Mouse (Mus musculus) stomach, postnatal 0 days (tissue): Measurements from ENCODE around the gene Kctd15. TPM values are rescaled to one million over a fixed set of nuclear protein-coding genes. Genes with fewer than 3 reads are reported as not detected.

Experiments
- ATAC-seq: fragments of 200-750 bp; cut with Nextera tagmentation; 2 replicates; pipeline ENCODE4 v1.8.0; 2017; ENCODE audit not compliant: low FRiP score, low TSS enrichment
- DNase-seq: peaks from one replicate; pipeline ENCODE4 v3.0.0-alpha.2; 2016; ENCODE audit warnings: low spot score
- H3K27ac ChIP-seq: fragments of 300-500 bp; sonication (generic); replicated peaks from 2 replicates; pipeline ENCODE4 v1.5.1; 2014; ENCODE audit warnings: mild to moderate bottlenecking, control low read depth
- H3K27me3 ChIP-seq: fragments of 300-500 bp; sonication (generic); 2 replicates; pipeline ENCODE4 v1.6.1; 2014; ENCODE audit warnings: low read length; ENCODE audit not compliant: control insufficient read depth, insufficient read depth
- H3K36me3 ChIP-seq: fragments of 300-500 bp; sonication (generic); 2 replicates; pipeline ENCODE4 v1.6.1; 2014; ENCODE audit warnings: low read length, mixed read lengths; ENCODE audit not compliant: control insufficient read depth, insufficient read depth
- H3K4me1 ChIP-seq: fragments of 300-500 bp; sonication (generic); replicated peaks from 2 replicates; pipeline ENCODE4 v1.6.1; 2014; ENCODE audit warnings: antibody characterized with exemption; ENCODE audit not compliant: control insufficient read depth, insufficient read depth
- H3K4me2 ChIP-seq: fragments of 300-500 bp; sonication (generic); replicated peaks from 2 replicates; pipeline ENCODE4 v1.6.1; 2014; ENCODE audit warnings: low read depth, mild to moderate bottlenecking, control low read depth, moderate library complexity
- H3K4me3 ChIP-seq: fragments of 300-500 bp; sonication (generic); 2 replicates; pipeline ENCODE4 v1.5.1; 2014; ENCODE audit warnings: low read depth, low read length, control low read depth
- H3K9ac ChIP-seq: fragments of 300-500 bp; sonication (generic); 2 replicates; pipeline ENCODE4 v1.6.1; 2014; ENCODE audit warnings: mild to moderate bottlenecking, low read length, control low read depth, mixed read lengths
- H3K9me3 ChIP-seq: fragments of 300-500 bp; sonication (generic); 2 replicates; pipeline ENCODE4 v1.6.1; 2016; ENCODE audit warnings: low read length; ENCODE audit not compliant: control insufficient read depth
- CTCF ChIP-seq: IDR thresholded peaks from 2 replicates; pipeline ENCODE4 v1.5.1; 2016; ENCODE audit warnings: antibody characterized with exemption, low read depth, mild to moderate bottlenecking, moderate library complexity
- EP300 ChIP-seq: optimal IDR thresholded peaks from 2 replicates; pipeline ENCODE3; 2016; ENCODE audit warnings: antibody characterized with exemption
- WGBS: fragments of 180-500 bp; shearing (Covaris S2); extraction: QIAGEN DNeasy Blood & Tissue Kit; methylation state at CpG from one replicate; pipeline ENCODE4 v1.1.7; 2014; 5-methylcytosine and 5-hydroxymethylcytosine counted together
- polyA plus RNA-seq: library from polyadenylated mRNA; unstranded; fragments of >200 nt; fragmentation: Nextera tagmentation; extraction: Ambion mirVana; gene quantifications from 2 replicates; pipeline ENCODE4 v1.2.1, GENCODE M21; 2015

The Kctd15 gene
- polyA plus RNA-seq, 1 experiment from 2014 or later = 17.5 TPM

- WGBS = 71% methylated on average over 6 of the region's 6 CpGs
- Histone ChIP-seq H3K4me1 (no peaks in the 10 kb centered on the region), H3K27ac (no peak overlapping the region), H3K9me3 (no peaks in the 10 kb centered on the region), H3K4me2 (no peak overlapping the region), H3K27me3 (no peaks in the 10 kb centered on the region), H3K9ac (no peak overlapping the region), H3K36me3 (no peaks in the 10 kb centered on the region), H3K4me3 (no peak overlapping the region)
- no peak for ATAC-seq
- DNase-seq = no peak
- TF ChIP-seq EP300 (no peak), CTCF (no peak)
Observed at GRCm38 (mm10) chr7:34659386-34660085, 3.0 kb upstream of the Kctd15 start.

DNA sequence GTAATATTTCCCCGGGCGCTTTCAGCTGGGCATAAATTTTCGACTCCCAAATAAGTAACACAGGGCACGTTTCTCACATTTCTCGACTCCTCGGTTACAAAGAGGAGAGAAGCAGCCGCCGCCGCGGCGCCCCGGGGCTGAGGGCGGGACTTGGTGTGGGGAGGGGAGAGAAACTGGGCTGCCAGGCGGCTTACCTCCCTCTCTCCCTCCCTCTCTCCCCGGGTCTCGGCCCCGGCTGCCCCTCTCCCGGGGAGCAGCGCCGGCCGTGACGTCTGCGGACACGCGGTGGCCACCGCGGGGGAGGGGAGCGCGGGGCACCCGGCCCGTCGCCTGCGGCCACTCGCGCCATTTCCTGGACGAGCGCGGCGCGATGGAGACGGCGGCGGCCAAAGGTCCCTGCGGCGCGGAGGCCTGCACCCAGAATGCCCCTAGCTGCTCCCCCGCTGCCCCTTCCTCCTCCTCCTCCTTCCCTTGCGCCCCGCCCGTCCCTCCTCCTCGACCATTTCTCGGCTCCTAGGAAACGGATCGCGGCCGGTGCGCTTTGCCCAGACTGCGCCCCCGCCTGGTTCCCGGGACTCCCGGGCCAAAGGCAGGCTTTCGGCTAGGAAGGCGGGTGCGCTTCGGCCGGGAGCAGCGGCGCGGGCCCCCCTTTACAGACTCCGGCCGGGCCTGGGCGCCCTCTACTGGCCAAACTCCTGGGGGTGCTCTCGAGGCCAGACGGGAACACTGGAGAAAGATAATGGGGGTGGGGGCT, 1.3 kb downstream of the Kctd15 start:
- H3K4me1 ChIP-seq = no peaks in the 10 kb centered on the region
- ATAC-seq = peak; percentile 89
- no peaks in the 10 kb centered on the region for H3K27me3 ChIP-seq
- H3K36me3 ChIP-seq = no peaks in the 10 kb centered on the region
- peak overlapping the region; percentile 97 for H3K27ac ChIP-seq
- TF ChIP-seq CTCF (peak; percentile 94), EP300 (no peak)
- whole genome bisulfite sequencing = under 1% methylated on average over 50 of the region's 74 CpGs
- peak overlapping the region; percentile 74 for H3K4me3 ChIP-seq
- H3K4me2 ChIP-seq = peak overlapping the region; percentile 81
- H3K9me3 ChIP-seq = no peaks in the 10 kb centered on the region
- peak overlapping the region; percentile 78 for H3K9ac ChIP-seq
- peak; percentile 93 for DNase-seq

- Histone ChIP-seq H3K9ac (peak overlapping the region; percentile 78), H3K9me3 (no peaks in the 10 kb centered on the region), H3K27ac (peak overlapping the region; percentile 97), H3K4me2 (peak overlapping the region; percentile 81), H3K27me3 (no peaks in the 10 kb centered on the region), H3K4me3 (peak overlapping the region; percentile 74), H3K4me1 (no peaks in the 10 kb centered on the region), H3K36me3 (peaks cover 3% of the 10 kb centered on the region; the same call in 1 of the 2 replicates)
- under 1% methylated on average over 61 of the region's 81 CpGs for WGBS
- TF ChIP-seq CTCF (no peak), EP300 (no peak)
- ATAC-seq (peak; percentile 31), DNase-seq (peak; percentile 67)
Observed at GRCm38 (mm10) chr7:34654441-34655085, 2.0 kb downstream of the Kctd15 start.

GRCm38 (mm10) chr7:34653731-34654440, 2.6 kb downstream of the Kctd15 start:
- TF ChIP-seq EP300 (no peak), CTCF (no peak)
- Histone ChIP-seq H3K9me3 (no peaks in the 10 kb centered on the region), H3K36me3 (peaks cover 4% of the 10 kb centered on the region; the same call in 1 of the 2 replicates), H3K27me3 (no peaks in the 10 kb centered on the region), H3K4me2 (peak overlapping the region; percentile 81), H3K9ac (peak overlapping the region; percentile 78), H3K27ac (peak overlapping the region; percentile 97), H3K4me3 (peak overlapping the region; percentile 74), H3K4me1 (no peaks in the 10 kb centered on the region)
- peak; percentile 35; the same call in 1 of the 2 replicates for ATAC-seq
- peak; percentile 43 for DNase-seq
- WGBS = under 1% methylated on average over 39 of the region's 64 CpGs

- Histone ChIP-seq H3K36me3 (peaks cover 4% of the 10 kb centered on the region; the same call in 1 of the 2 replicates), H3K9ac (peak overlapping the region; percentile 78), H3K9me3 (no peaks in the 10 kb centered on the region), H3K27ac (peak overlapping the region; percentile 97), H3K4me2 (peak overlapping the region; percentile 81), H3K4me3 (peak overlapping the region; percentile 74), H3K27me3 (no peaks in the 10 kb centered on the region), H3K4me1 (no peaks in the 10 kb centered on the region)
- 2% methylated on average over 48 of the region's 48 CpGs for WGBS
- ATAC-seq = no peak
- TF ChIP-seq CTCF = no peak
- no peak for TF ChIP-seq EP300
- DNase-seq = peak; percentile 34
Observed at GRCm38 (mm10) chr7:34652751-34653502, 3.6 kb downstream of the Kctd15 start.
